Mouse (Mus musculus) midbrain, embryonic 12.5 days (tissue): Measurements from ENCODE around the gene Gm43064. TPM values are rescaled to one million over a fixed set of nuclear protein-coding genes. Genes with fewer than 3 reads are reported as not detected.

ENCODE experiments used
- ATAC-seq: fragments of 200-750 bp; cut with Nextera tagmentation; 2 replicates; pipeline ENCODE4 v1.8.0; 2017; ENCODE audit warnings: low read depth, moderate TSS enrichment, moderate library complexity; ENCODE audit not compliant: low FRiP score
- H3K27ac ChIP-seq: fragments of 300-500 bp; sonication (generic); replicated peaks from 2 replicates; pipeline ENCODE4 v1.5.1; 2016; ENCODE audit warnings: mild to moderate bottlenecking
- H3K27me3 ChIP-seq: fragments of 300-500 bp; sonication (generic); 2 replicates; pipeline ENCODE4 v1.6.1; 2016; ENCODE audit warnings: mild to moderate bottlenecking
- H3K36me3 ChIP-seq: fragments of 300-500 bp; sonication (generic); 2 replicates; pipeline ENCODE4 v1.6.1; 2016
- H3K4me1 ChIP-seq: fragments of 300-500 bp; sonication (generic); 2 replicates; pipeline ENCODE4 v1.6.1; 2016
- H3K4me2 ChIP-seq: fragments of 300-500 bp; sonication (generic); replicated peaks from 2 replicates; pipeline ENCODE4 v1.6.1; 2016; ENCODE audit warnings: mild to moderate bottlenecking, moderate library complexity
- H3K4me3 ChIP-seq: fragments of 300-500 bp; sonication (generic); 2 replicates; pipeline ENCODE4 v1.5.1; 2016; ENCODE audit warnings: mild to moderate bottlenecking
- H3K9ac ChIP-seq: fragments of 300-500 bp; sonication (generic); replicated peaks from 2 replicates; pipeline ENCODE4 v1.6.1; 2016; ENCODE audit warnings: mild to moderate bottlenecking, moderate library complexity
- H3K9me3 ChIP-seq: fragments of 300-500 bp; sonication (generic); 2 replicates; pipeline ENCODE4 v1.6.1; 2016; ENCODE audit warnings: mild to moderate bottlenecking
- WGBS: fragments of 180-500 bp; shearing (Covaris S2); methylation state at CpG from one replicate; pipeline ENCODE4 v1.1.7; 2016; 5-methylcytosine and 5-hydroxymethylcytosine counted together
- polyA plus RNA-seq: library from polyadenylated mRNA; unstranded; fragments of >200 nt; fragmentation: Nextera tagmentation; extraction: Ambion mirVana; gene quantifications from 2 replicates; pipeline ENCODE4 v1.2.1, GENCODE M21; 2016

Gm43064 gene
- 0.17 TPM in 1 of 2 replicates, not detected in the other for polyA plus RNA-seq

- H3K4me2 ChIP-seq = peak within 1 kb of the TSS; percentile 77
- peak; percentile 98 for ATAC-seq
- WGBS = under 1% methylated on average over 59 of the region's 70 CpGs
Measured at GRCm38 (mm10) chr3:103808891-103809798, at the start of gene Gm43064, which contains the start of the genes Dclre1b and Ap4b1. Gm43064 (plus strand) TSS chr3:103809573. Dclre1b (minus strand) TSS chr3:103809444. Ap4b1 (plus strand) TSS chr3:103809520.

DNA sequence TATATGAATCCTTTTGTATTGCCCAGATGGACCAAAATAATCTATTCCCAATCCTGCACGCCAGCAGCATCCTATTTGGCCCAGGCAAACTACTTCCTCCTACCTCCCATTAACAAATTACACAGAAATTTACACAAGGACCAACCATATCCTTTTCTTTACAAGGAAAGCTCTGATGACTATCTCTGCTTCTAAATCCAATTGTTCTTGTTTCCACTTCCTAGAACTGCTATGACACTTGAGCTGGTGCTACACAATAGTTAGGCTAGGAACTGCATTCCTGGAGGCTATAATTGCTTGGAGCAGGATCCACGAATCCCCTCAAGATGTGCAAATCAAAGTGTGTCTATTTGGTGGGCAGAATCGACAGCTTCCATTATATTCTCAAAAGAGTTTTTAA lies 42.6 kb upstream of the Gm43064 start:
- Histone ChIP-seq H3K9me3 (no peaks in the 10 kb centered on the region), H3K36me3 (peaks cover 37% of the 10 kb centered on the region), H3K4me2 (no peak overlapping the region), H3K27me3 (no peaks in the 10 kb centered on the region), H3K4me3 (no peak overlapping the region), H3K4me1 (no peaks in the 10 kb centered on the region), H3K9ac (no peak overlapping the region), H3K27ac (no peak overlapping the region)
- no peak for ATAC-seq
- WGBS = 78% methylated on average over 3 of the region's 3 CpGs

More at GRCm38 (mm10) chr3:103808891-103809798, at the start of gene Gm43064, which contains the start of the genes Dclre1b and Ap4b1:
- Histone ChIP-seq H3K4me1 (peaks cover 20% of the 10 kb centered on the region), H3K27me3 (no peaks in the 10 kb centered on the region), H3K36me3 (peaks cover 21% of the 10 kb centered on the region), H3K4me3 (peak within 1 kb of the TSS; percentile 83), H3K9me3 (no peaks in the 10 kb centered on the region), H3K9ac (peak within 1 kb of the TSS; percentile 76), H3K27ac (peak within 1 kb of the TSS; percentile 88)

DNA sequence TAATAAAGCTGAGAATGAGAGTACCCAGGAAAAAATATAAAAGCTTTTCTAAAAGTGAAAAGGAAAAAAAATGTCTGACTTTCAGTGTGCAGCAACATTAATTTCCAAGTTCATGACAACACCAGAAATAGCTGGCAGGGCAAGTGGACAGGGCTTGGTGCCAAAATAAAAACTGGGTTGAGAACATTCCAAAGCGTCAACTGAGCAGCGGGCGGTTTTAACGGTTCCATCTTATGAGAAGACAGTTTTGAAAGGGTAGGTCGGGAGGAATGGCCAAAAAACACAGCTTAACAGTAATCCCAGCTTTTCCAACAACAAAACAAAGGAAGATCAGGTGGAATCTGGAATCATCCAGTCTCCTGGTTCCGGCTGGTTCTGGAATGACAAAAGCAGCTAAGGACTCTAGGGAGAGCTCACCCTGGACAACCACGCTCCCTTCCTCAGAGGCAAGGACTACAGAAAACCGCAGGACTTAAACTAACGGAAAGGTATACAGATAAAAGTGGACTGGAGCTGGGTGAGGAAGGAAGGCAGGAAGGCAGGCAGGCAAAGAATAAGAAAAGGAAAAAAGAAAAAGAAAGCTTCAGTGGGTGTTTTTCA lies 37.7 kb upstream of the Gm43064 start:
- no peaks in the 10 kb centered on the region for H3K4me1 ChIP-seq

DNA sequence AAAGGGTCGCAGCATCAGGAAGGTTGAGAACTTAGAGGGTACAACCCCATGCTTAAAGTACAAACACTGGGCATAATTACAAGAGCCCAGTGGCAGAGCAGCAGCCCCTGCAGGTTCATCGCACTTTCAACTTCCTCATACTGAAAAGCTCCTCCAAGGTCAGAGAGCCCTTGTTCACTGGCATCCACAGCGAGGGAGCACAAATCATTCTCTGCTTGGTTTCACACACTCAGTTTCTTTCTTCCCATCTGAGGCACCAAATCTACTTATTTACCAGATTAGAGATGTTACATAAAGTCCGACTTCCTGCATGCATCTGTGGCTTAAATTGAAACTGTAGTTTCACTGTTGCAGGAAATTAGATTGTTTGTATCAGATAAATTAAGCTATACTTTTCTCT lies 36.5 kb upstream of the Gm43064 start:
- H3K4me2 ChIP-seq = no peak overlapping the region
- H3K36me3 ChIP-seq = peaks cover 43% of the 10 kb centered on the region
- WGBS = 85% methylated on average over 4 of the region's 4 CpGs
- ATAC-seq = no peak
- H3K27ac ChIP-seq = no peak overlapping the region
- no peak overlapping the region for H3K4me3 ChIP-seq
- no peaks in the 10 kb centered on the region for H3K9me3 ChIP-seq
- H3K9ac ChIP-seq = no peak overlapping the region
- no peaks in the 10 kb centered on the region for H3K4me1 ChIP-seq
- H3K27me3 ChIP-seq = no peaks in the 10 kb centered on the region

More for the DNA sequence above, 37.7 kb upstream of the Gm43064 start:
- no peak for ATAC-seq
- no peaks in the 10 kb centered on the region for H3K27me3 ChIP-seq
- H3K4me3 ChIP-seq = no peak overlapping the region
- no peak overlapping the region for H3K4me2 ChIP-seq
- H3K27ac ChIP-seq = no peak overlapping the region
- no peaks in the 10 kb centered on the region for H3K9me3 ChIP-seq
- H3K9ac ChIP-seq = no peak overlapping the region
- H3K36me3 ChIP-seq = peaks cover 32% of the 10 kb centered on the region
- WGBS = 81% methylated on average over 9 of the region's 9 CpGs

- H3K9ac ChIP-seq = 0 out of 2 replicates have a peak overlapping the region, but pooled peaks have one; percentile 15
- ATAC-seq = no peak
- H3K4me2 ChIP-seq = no peak overlapping the region
- no peaks in the 10 kb centered on the region for H3K4me1 ChIP-seq
- no peaks in the 10 kb centered on the region for H3K27me3 ChIP-seq
- H3K36me3 ChIP-seq = peaks cover 37% of the 10 kb centered on the region
- no peak overlapping the region for H3K4me3 ChIP-seq
- no peak overlapping the region for H3K27ac ChIP-seq
- H3K9me3 ChIP-seq = no peaks in the 10 kb centered on the region
- 81% methylated on average over 3 of the region's 3 CpGs for WGBS
Measured at GRCm38 (mm10) chr3:103773508-103773907, 35.9 kb upstream of the Gm43064 start.

- Histone ChIP-seq H3K9ac (no peak overlapping the region), H3K27ac (no peak overlapping the region), H3K4me3 (no peak overlapping the region), H3K36me3 (peaks cover 33% of the 10 kb centered on the region), H3K9me3 (no peaks in the 10 kb centered on the region), H3K4me2 (no peak overlapping the region), H3K4me1 (no peaks in the 10 kb centered on the region), H3K27me3 (no peaks in the 10 kb centered on the region)
- ATAC-seq = no peak
- WGBS = 88% methylated on average over 15 of the region's 15 CpGs
Measured at GRCm38 (mm10) chr3:103774009-103774408, 35.4 kb upstream of the Gm43064 start.

DNA sequence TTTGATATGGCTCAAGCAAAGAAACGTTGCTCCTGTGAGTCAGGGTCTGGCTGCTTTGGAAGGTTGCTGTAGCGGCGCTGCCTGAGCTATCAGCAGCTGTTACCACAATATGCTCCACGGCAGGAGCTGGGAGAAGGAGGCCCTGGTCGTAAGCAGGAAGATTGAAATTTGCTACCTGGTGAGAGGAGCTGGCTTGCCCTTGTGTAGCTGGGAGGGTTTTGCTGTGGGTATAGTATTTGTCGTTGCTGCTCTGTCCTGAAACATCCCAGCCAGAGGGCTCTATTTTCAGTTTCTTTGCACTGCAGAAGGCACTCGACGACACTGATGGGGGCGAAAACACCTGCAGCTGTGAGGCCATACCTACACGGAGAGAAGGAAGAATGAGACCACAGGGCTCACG lies 31.4 kb upstream of the Gm43064 start:
- Histone ChIP-seq H3K27ac (no peak overlapping the region), H3K36me3 (peaks cover 23% of the 10 kb centered on the region), H3K4me2 (no peak overlapping the region), H3K4me3 (no peak overlapping the region), H3K4me1 (0 out of 2 replicates have a peak, but pooled peaks cover 2% of the 10 kb centered on the region), H3K27me3 (no peaks in the 10 kb centered on the region), H3K9me3 (no peaks in the 10 kb centered on the region), H3K9ac (no peak overlapping the region)
- 94% methylated on average over 11 of the region's 11 CpGs for WGBS
- no peak for ATAC-seq

GRCm38 (mm10) chr3:103778660-103779059 lies 30.7 kb upstream of the Gm43064 start:
- Histone ChIP-seq H3K9ac (no peak overlapping the region), H3K4me2 (no peak overlapping the region), H3K27ac (no peak overlapping the region), H3K4me3 (no peak overlapping the region), H3K27me3 (no peaks in the 10 kb centered on the region), H3K4me1 (0 out of 2 replicates have a peak, but pooled peaks cover 2% of the 10 kb centered on the region), H3K9me3 (no peaks in the 10 kb centered on the region), H3K36me3 (peaks cover 19% of the 10 kb centered on the region)
- ATAC-seq = no peak
- WGBS = 91% methylated on average over 6 of the region's 6 CpGs

DNA sequence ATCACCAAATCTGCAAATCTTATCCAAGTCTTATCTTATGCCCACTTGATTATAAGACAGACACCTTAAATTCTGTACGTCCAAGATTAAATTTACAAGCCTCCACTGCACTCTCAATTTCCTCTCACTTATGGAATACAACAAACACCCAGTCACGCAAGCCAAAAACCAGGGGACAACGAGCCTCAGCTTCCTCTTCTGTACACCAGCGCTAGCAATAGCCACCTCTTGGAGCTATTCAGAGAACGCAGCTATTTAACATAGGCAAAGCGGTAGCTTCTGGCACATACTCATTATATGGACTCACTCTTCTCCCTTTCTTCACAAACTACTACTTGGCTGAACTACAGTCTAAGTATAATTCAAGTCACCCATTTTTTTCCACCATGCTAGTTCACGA lies 30.2 kb upstream of the Gm43064 start:
- Histone ChIP-seq H3K27ac (no peak overlapping the region), H3K4me1 (0 out of 2 replicates have a peak, but pooled peaks cover 2% of the 10 kb centered on the region), H3K9me3 (no peaks in the 10 kb centered on the region), H3K27me3 (no peaks in the 10 kb centered on the region), H3K4me2 (no peak overlapping the region), H3K9ac (no peak overlapping the region), H3K36me3 (peaks cover 18% of the 10 kb centered on the region), H3K4me3 (no peak overlapping the region)
- ATAC-seq = no peak
- WGBS = 77% methylated on average over 7 of the region's 7 CpGs

DNA sequence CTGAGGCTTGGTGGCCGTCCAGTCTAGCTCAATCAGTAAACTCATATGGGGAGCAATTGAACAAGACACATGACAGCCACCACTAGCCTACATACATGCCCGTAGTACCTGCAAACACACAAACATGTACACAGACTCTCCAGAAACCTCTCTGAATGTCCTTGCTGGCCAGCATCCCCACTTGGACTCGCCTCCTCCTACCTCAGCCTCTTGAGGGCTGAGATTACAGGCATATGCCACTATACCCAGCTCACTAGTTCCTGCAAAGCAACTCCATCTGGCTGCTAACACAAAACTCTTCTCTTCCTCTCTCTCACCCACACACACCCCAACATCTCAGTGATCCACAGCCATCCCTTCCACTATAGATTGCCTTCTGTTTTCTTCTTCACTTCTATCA lies 29.1 kb upstream of the Gm43064 start:
- H3K4me1 ChIP-seq = 0 out of 2 replicates have a peak, but pooled peaks cover 2% of the 10 kb centered on the region
- H3K9ac ChIP-seq = no peak overlapping the region
- H3K4me2 ChIP-seq = no peak overlapping the region
- 89% methylated on average over 3 of the region's 3 CpGs for WGBS
- no peak overlapping the region for H3K27ac ChIP-seq
- ATAC-seq = no peak
- H3K36me3 ChIP-seq = peaks cover 18% of the 10 kb centered on the region
- H3K9me3 ChIP-seq = no peaks in the 10 kb centered on the region
- no peak overlapping the region for H3K4me3 ChIP-seq
- H3K27me3 ChIP-seq = no peaks in the 10 kb centered on the region

DNA sequence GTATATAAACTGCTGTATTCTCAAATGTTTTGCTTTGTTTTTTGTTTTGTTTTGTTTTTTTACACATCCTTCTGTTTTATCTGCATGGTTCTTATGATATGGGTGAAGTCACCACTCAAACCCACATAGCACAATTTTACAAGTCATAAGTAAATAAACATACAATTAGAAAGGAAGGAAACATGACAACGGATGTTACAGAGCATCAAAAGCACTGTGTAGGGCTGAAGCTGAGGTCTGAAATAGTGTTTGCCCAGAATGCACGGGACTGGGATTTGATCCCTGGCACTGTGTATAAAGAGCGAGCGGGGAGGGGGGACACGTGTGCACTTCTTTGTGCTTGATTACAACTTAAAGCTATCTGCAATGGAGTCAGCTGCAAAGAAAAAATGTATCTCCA lies 28.6 kb upstream of the Gm43064 start:
- Histone ChIP-seq H3K27me3 (no peaks in the 10 kb centered on the region), H3K9me3 (no peaks in the 10 kb centered on the region), H3K27ac (no peak overlapping the region), H3K4me2 (no peak overlapping the region), H3K9ac (no peak overlapping the region), H3K4me3 (no peak overlapping the region), H3K36me3 (peaks cover 13% of the 10 kb centered on the region), H3K4me1 (0 out of 2 replicates have a peak, but pooled peaks cover 2% of the 10 kb centered on the region)
- no peak for ATAC-seq
- 82% methylated on average over 5 of the region's 5 CpGs for WGBS
